Mouse (Mus musculus): ENCODE data around the gene Pax3. TPM values are rescaled to one million over a fixed set of nuclear protein-coding genes. Genes with fewer than 3 reads are reported as not detected.

Pax3 gene
- polyA plus RNA-seq, 1 experiment, result not detected

DNA sequence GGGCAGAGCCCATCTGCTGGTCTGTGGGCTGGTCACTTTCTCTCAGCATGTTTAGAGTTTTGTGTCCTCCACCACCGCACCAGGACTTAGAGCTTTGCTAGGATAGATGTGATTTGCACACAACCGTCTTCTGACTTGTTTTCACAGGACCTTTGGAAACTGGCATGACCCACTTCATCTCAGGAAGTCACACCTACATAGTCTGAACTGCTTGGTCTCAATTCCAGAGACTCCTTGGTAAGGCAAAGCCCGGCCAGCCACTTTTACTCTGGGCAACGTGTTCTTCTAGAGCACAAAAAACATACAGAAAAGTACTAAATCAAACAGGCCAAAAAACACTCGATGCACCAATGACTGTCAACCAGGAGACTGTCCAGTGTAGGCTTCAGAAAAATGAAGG is 14.0 kb downstream of the Pax3 start:
- no peak for DNase-seq (ENCODE audit: extremely low spot score in 1 of 2, low spot score in 1 of 2)

DNA sequence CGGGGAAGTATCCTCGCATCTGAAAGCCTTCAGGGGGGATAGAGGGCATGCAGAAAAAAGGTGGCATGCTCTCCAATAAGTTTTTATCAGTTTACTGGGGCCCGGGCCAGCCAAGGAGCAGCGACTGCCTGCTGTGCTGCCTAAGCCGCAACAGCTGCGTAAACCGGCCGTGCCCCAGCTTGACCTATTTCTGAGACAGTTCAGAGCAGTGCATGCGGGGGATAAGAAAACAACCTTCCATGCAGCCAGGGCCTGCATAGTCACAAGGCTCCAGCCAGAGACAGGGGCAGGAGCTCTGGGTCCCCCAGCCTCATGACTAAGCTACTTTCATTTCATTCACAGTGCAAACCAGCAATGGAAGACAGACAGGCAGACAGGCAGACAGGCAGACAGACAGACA is 15.1 kb downstream of the Pax3 start:
- no peak for DNase-seq (ENCODE audit: extremely low spot score in 1 of 2, low spot score in 1 of 2)

GRCm38 (mm10) chr1:78172334-78172733 is 24.6 kb downstream of the Pax3 start:
- DNase-seq (ENCODE audit: extremely low spot score in 1 of 2, low spot score in 1 of 2), result no peak

- no peak for DNase-seq (ENCODE audit: extremely low spot score in 1 of 2, low spot score in 1 of 2)
Observed at GRCm38 (mm10) chr1:78171671-78172070, 25.3 kb downstream of the Pax3 start.

GRCm38 (mm10) chr1:78170771-78171170 is 26.2 kb downstream of the Pax3 start:
- no peak for DNase-seq (ENCODE audit: extremely low spot score in 1 of 2, low spot score in 1 of 2)

GRCm38 (mm10) chr1:78168796-78169195 is 28.1 kb downstream of the Pax3 start:
- no peak for DNase-seq (ENCODE audit: extremely low spot score in 1 of 2, low spot score in 1 of 2)

DNA sequence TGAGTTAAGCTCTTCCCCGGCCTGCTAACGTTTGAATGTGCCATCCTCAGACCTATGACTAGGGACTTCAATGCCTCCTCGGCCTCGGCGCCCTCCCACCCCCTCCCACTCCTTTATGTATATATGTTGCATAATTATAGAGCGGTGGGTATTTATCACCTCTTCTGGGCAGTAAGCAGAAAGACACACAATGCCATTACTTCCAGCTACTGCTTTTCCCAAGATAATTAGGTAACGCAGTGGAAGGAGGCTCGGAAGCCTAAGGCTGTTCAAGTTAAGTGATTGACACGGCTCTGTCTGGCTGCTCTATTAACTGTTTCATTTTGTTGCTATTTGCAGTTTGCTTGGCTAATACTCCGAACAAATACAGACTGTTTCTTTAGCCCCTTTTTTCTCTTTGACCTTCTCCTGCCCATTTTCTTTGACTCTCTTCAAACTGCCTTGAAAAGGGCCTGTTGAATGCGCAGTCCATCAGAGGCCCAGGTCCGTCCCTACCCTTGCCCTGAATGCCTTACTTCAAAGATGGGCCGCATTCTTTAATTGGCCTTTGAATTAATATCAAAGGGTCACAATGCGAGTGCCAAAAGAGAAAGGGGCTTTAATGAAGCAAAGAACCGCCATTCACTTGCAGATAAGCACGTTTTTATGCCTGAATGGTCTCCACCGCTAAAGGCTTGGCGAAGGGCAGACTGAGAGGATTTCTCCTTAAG is 29.2 kb downstream of the Pax3 start:
- DNase-seq (ENCODE audit: extremely low spot score in 1 of 2, low spot score in 1 of 2), result no peak

DNA sequence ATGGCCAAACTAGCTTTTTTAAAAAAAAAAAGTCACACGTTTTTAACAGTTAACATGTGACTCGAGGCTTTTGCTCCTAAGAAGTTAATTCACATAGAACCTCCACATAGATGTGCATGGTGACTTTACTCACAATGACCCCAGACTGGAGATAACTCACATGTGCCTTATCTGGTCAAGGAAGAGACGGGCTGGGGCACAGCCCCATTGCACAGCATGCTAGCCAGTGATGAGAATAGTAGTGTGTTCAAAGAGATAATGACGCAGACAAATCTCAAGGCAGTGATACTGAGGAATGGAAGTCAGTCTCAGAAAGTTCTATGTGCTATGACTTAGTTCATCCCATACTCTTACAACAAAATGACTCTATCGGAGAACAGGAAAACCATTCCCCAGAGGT is 35.2 kb downstream of the Pax3 start:
- no peak for DNase-seq (ENCODE audit: extremely low spot score in 1 of 2, low spot score in 1 of 2)

GRCm38 (mm10) chr1:78157930-78158329 is 39.0 kb downstream of the Pax3 start:
- DNase-seq (ENCODE audit: extremely low spot score in 1 of 2, low spot score in 1 of 2), result no peak

- DNase-seq (ENCODE audit: extremely low spot score in 1 of 2, low spot score in 1 of 2), result no peak
Observed at GRCm38 (mm10) chr1:78155796-78156195, 41.1 kb downstream of the Pax3 start.

- no peak for DNase-seq (ENCODE audit: extremely low spot score in 1 of 2, low spot score in 1 of 2)
Observed at GRCm38 (mm10) chr1:78148011-78148623, 48.8 kb downstream of the Pax3 start.

GRCm38 (mm10) chr1:78143403-78143802 is 53.5 kb downstream of the Pax3 start:
- no peak for DNase-seq (ENCODE audit: extremely low spot score in 1 of 2, low spot score in 1 of 2)

GRCm38 (mm10) chr1:78142912-78143311 is 54.0 kb downstream of the Pax3 start:
- DNase-seq (ENCODE audit: extremely low spot score in 1 of 2, low spot score in 1 of 2), result no peak

DNA sequence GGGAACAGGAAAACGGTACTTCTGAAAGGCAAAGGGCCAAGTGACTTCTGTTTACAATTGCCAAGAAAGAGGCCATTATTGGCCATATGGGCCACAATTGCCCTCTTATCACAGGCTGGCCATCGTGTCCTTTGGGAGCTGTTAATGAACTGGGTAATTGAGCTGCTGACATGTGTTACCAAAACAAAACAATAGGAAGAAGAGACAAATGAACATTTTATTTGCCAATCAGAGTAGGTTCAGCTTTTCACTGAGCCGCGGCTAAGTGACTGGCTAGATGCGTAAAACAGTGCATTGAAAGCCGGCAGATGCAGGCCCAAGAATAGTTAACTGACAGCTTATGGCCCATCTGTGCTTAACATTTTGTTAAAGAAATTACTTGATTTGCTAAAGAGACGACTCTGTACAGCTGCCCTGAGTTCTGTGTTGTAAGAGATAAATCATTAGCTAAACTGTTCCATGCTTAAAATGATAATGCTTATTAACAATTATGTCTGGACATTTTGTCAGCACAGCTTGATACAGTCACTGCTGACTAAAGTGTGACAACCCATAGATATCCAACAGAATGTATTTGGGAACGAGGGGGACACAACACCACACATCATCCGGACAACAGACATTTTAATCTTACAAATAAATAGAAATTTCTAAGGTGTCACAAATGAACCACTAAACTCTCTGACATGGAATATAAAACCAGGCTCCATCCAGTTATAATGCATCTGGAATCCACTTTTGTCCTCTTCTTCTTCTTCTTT is 55.0 kb downstream of the Pax3 start:
- DNase-seq (ENCODE audit: extremely low spot score in 1 of 2, low spot score in 1 of 2), result no peak

GRCm38 (mm10) chr1:78141314-78141713 is 55.6 kb downstream of the Pax3 start:
- DNase-seq (ENCODE audit: extremely low spot score in 1 of 2, low spot score in 1 of 2), result no peak

GRCm38 (mm10) chr1:78140505-78141303 is 56.2 kb downstream of the Pax3 start:
- DNase-seq (ENCODE audit: extremely low spot score in 1 of 2, low spot score in 1 of 2), result no peak

- no peak for DNase-seq (ENCODE audit: extremely low spot score in 1 of 2, low spot score in 1 of 2)
Observed at GRCm38 (mm10) chr1:78139287-78139686, 57.6 kb downstream of the Pax3 start.

DNA sequence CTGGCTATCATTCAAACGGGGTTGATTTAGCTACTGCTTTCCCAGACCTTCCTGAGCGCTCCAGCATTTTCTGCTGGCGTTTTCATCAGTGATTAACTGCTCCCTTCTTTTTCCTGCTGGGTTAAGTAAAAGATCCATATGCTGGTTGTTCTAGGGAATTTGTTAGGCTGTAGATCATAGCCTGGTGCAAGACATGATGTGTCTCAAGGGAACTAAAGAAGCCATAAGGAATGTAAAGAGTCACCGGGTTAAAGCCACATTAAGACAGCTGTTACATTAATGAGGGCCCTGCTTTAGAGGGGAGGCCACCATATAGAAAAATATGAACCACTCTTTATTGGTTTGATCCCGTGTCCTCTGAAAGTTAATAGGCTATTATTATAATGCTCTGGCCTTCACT is 67.7 kb downstream of the Pax3 start:
- no peak for DNase-seq (ENCODE audit: extremely low spot score in 1 of 2, low spot score in 1 of 2)

- no peak for DNase-seq (ENCODE audit: extremely low spot score in 1 of 2, low spot score in 1 of 2)
Observed at GRCm38 (mm10) chr1:78119899-78120560, 76.9 kb downstream of the Pax3 start.

- no peak for DNase-seq (ENCODE audit: extremely low spot score in 1 of 2, low spot score in 1 of 2)
Observed at GRCm38 (mm10) chr1:78116046-78116445, 80.9 kb downstream of the Pax3 start.

All from frontal cortex, adult 2 months (tissue).